Mouse (Mus musculus): ENCODE measurements around the gene Pnma3. TPM values are rescaled to one million over a fixed set of nuclear protein-coding genes. Genes with fewer than 3 reads are reported as not detected.
"Not testable (repeated sequence)": the region's sequence is repeated elsewhere in the genome, so short reads cannot be mapped to it uniquely, and the experiment has no call there.

Pnma3 gene
- total and polyA plus RNA-seq, 3 experiments = 0.05 TPM; not detected in 2

GRCm38 (mm10) chrX:73062323-73062722 is 2.3 kb upstream of the Pnma3 start:
- Histone ChIP-seq H3K36me3 (replicated peaks) (no peaks in the 10 kb centered on the region), H3K4me1 (ENCODE audit: insufficient read depth, low read depth, low read length) (no peaks in the 10 kb centered on the region), H3K27me3 (ENCODE audit: insufficient read depth, low read length) (no peaks in the 10 kb centered on the region), H3K9me3 (replicated peaks) (no peaks in the 10 kb centered on the region), H3K4me3 (ENCODE audit: low read depth, low read length) (no peak overlapping the region)
- DNase-seq (ENCODE audit: low spot score) = no peak
- TF ChIP-seq TAL1 (conservative IDR thresholded peaks at IDR 0.05; ENCODE audit: low read depth, low read length) (no peak), CTCF (IDR thresholded peaks at IDR 0.05; ENCODE audit: low read depth, low read length) (no peak), POLR2AphosphoS5 (IDR thresholded peaks at IDR 0.05; ENCODE audit: insufficient replicate concordance, low read depth, low read length) (no peak)
- no peak for ATAC-seq (ENCODE audit: extremely low read depth, insufficient number of reproducible peaks, low FRiP score, poor library complexity, severe bottlenecking)

- no peaks in the 10 kb centered on the region for H3K36me3 ChIP-seq (replicated peaks)
- H3K9me3 ChIP-seq (replicated peaks) = no peaks in the 10 kb centered on the region
- no peaks in the 10 kb centered on the region for H3K27me3 ChIP-seq (ENCODE audit: insufficient read depth, low read length)
- no peaks in the 10 kb centered on the region for H3K4me1 ChIP-seq (ENCODE audit: insufficient read depth, low read depth, low read length)
- ATAC-seq (ENCODE audit: extremely low read depth, insufficient number of reproducible peaks, low FRiP score, poor library complexity, severe bottlenecking) = no peak
- DNase-seq (ENCODE audit: low spot score) = no peak
- H3K4me3 ChIP-seq (ENCODE audit: low read depth, low read length) = no peak overlapping the region
- TF ChIP-seq TAL1 (conservative IDR thresholded peaks at IDR 0.05; ENCODE audit: low read depth, low read length) (no peak), GATA2 (IDR thresholded peaks at IDR 0.05; ENCODE audit: borderline replicate concordance, low read depth, low read length) (no peak), CTCF (IDR thresholded peaks at IDR 0.05; ENCODE audit: low read depth, low read length) (no peak), POLR2AphosphoS5 (IDR thresholded peaks at IDR 0.05; ENCODE audit: insufficient replicate concordance, low read depth, low read length) (no peak)
Observed at GRCm38 (mm10) chrX:73063512-73064414, 824 bp upstream of the Pnma3 start.

- not testable (repeated sequence) for ATAC-seq (ENCODE audit: extremely low read depth, insufficient number of reproducible peaks, low FRiP score, poor library complexity, severe bottlenecking)
Observed at GRCm38 (mm10) chrX:73066765-73067312, 2.3 kb downstream of the Pnma3 start.

GRCm38 (mm10) chrX:73082267-73083055 is 17.9 kb downstream of the Pnma3 start, which contains the start of gene Xlr4a:
Xlr4a (minus strand) TSS chrX:73082478.
- not testable (repeated sequence) for H3K9me3 ChIP-seq (replicated peaks); ATAC-seq (ENCODE audit: extremely low read depth, insufficient number of reproducible peaks, low FRiP score, poor library complexity, severe bottlenecking); H3K36me3 ChIP-seq (replicated peaks); H3K27me3 ChIP-seq (ENCODE audit: insufficient read depth, low read length); DNase-seq (ENCODE audit: low spot score); H3K4me1 ChIP-seq (ENCODE audit: insufficient read depth, low read depth, low read length); H3K4me3 ChIP-seq (ENCODE audit: low read depth, low read length)

More at GRCm38 (mm10) chrX:73066765-73067312, 2.3 kb downstream of the Pnma3 start:
- H3K9me3 ChIP-seq (replicated peaks); DNase-seq (ENCODE audit: low spot score); H3K4me3 ChIP-seq (ENCODE audit: low read depth, low read length); H3K4me1 ChIP-seq (ENCODE audit: insufficient read depth, low read depth, low read length); H3K36me3 ChIP-seq (replicated peaks); H3K27me3 ChIP-seq (ENCODE audit: insufficient read depth, low read length): not testable (repeated sequence)

- not testable (repeated sequence) for DNase-seq (ENCODE audit: low spot score); ATAC-seq (ENCODE audit: extremely low read depth, insufficient number of reproducible peaks, low FRiP score, poor library complexity, severe bottlenecking); H3K36me3 ChIP-seq (replicated peaks); H3K27me3 ChIP-seq (ENCODE audit: insufficient read depth, low read length); H3K9me3 ChIP-seq (replicated peaks); H3K4me3 ChIP-seq (ENCODE audit: low read depth, low read length); H3K4me1 ChIP-seq (ENCODE audit: insufficient read depth, low read depth, low read length)
Observed at GRCm38 (mm10) chrX:73096941-73097508, 32.4 kb downstream of the Pnma3 start, which contains the start of gene Xlr3a. Xlr3a (minus strand) TSS chrX:73097095.

GRCm38 (mm10) chrX:73116747-73117146 is 52.2 kb downstream of the Pnma3 start, which contains the start of gene Gm14685:
Gm14685 (plus strand) TSS chrX:73117047.
- ATAC-seq (ENCODE audit: extremely low read depth, insufficient number of reproducible peaks, low FRiP score, poor library complexity, severe bottlenecking); DNase-seq (ENCODE audit: low spot score); H3K9me3 ChIP-seq (replicated peaks): not testable (repeated sequence)

More at GRCm38 (mm10) chrX:73116747-73117146, 52.2 kb downstream of the Pnma3 start, which contains the start of gene Gm14685:
- not testable (repeated sequence) for H3K36me3 ChIP-seq (replicated peaks); H3K27me3 ChIP-seq (ENCODE audit: insufficient read depth, low read length); H3K4me1 ChIP-seq (ENCODE audit: insufficient read depth, low read depth, low read length); H3K4me3 ChIP-seq (ENCODE audit: low read depth, low read length)

Other genes starting within 250 kb of the Pnma3 start
- not detected in 2 replicates for gene Gabrq, start 239.6 kb upstream of the Pnma3 start, total RNA-seq (2014; fragmentation: Nextera tagmentation)
- gene Gabrq, start 239.6 kb upstream of the Pnma3 start, total RNA-seq (2017) = 0.05 TPM in 1 of 2 replicates, not detected in the other
- gene Gabrq, start 239.6 kb upstream of the Pnma3 start, polyA plus RNA-seq (2012) = not detected in 2 replicates
- gene Cetn2, start 146.4 kb upstream of the Pnma3 start, total RNA-seq (2014; fragmentation: Nextera tagmentation) = 18.5 and 22.1 TPM in 2 replicates
- gene Cetn2, start 146.4 kb upstream of the Pnma3 start, total RNA-seq (2017) = 140 and 157 TPM in 2 replicates
- 3.2 and 4.6 TPM in 2 replicates for gene Cetn2, start 146.4 kb upstream of the Pnma3 start, polyA plus RNA-seq (2012)
- 41.9 and 47.8 TPM in 2 replicates for gene Nsdhl, start 146.2 kb upstream of the Pnma3 start, total RNA-seq (2014; fragmentation: Nextera tagmentation)
- 50.2 and 51.2 TPM in 2 replicates for gene Nsdhl, start 146.2 kb upstream of the Pnma3 start, total RNA-seq (2017)
- 1.9 and 2.0 TPM in 2 replicates for gene Nsdhl, start 146.2 kb upstream of the Pnma3 start, polyA plus RNA-seq (2012)
- gene Zfp185, start 77.4 kb upstream of the Pnma3 start, total RNA-seq (2014; fragmentation: Nextera tagmentation) = not detected in 2 replicates
- 0.11 TPM in 1 of 2 replicates, not detected in the other for gene Zfp185, start 77.4 kb upstream of the Pnma3 start, total RNA-seq (2017)
- not detected in 2 replicates for gene Zfp185, start 77.4 kb upstream of the Pnma3 start, polyA plus RNA-seq (2012)
- gene Pnma5, start 27.7 kb upstream of the Pnma3 start, total RNA-seq (2014; fragmentation: Nextera tagmentation) = not detected in 2 replicates
- gene Pnma5, start 27.7 kb upstream of the Pnma3 start, total RNA-seq (2017) = not detected in 2 replicates
- not detected in 2 replicates for gene Pnma5, start 27.7 kb upstream of the Pnma3 start, polyA plus RNA-seq (2012)
- gene Xlr4a, start 17.7 kb downstream of the Pnma3 start, total RNA-seq (2014; fragmentation: Nextera tagmentation) = not detected in 2 replicates
- gene Xlr4a, start 17.7 kb downstream of the Pnma3 start, total RNA-seq (2017) = not detected in 2 replicates
- gene Xlr4a, start 17.7 kb downstream of the Pnma3 start, polyA plus RNA-seq (2012) = not detected in 2 replicates
- gene Xlr3a, start 32.3 kb downstream of the Pnma3 start, total RNA-seq (2014; fragmentation: Nextera tagmentation) = not detected in 2 replicates
- 0.16 and 0.29 TPM in 2 replicates for gene Xlr3a, start 32.3 kb downstream of the Pnma3 start, total RNA-seq (2017)
- gene Xlr3a, start 32.3 kb downstream of the Pnma3 start, polyA plus RNA-seq (2012) = not detected in 2 replicates
- not detected in 2 replicates for gene Gm14685, start 52.3 kb downstream of the Pnma3 start, total RNA-seq (2014; fragmentation: Nextera tagmentation)
- 0.16 TPM in 1 of 2 replicates, not detected in the other for gene Gm14685, start 52.3 kb downstream of the Pnma3 start, total RNA-seq (2017)
- gene Gm14685, start 52.3 kb downstream of the Pnma3 start, polyA plus RNA-seq (2012) = not detected in 2 replicates
- not detected in 2 replicates for gene Xlr5b, start 84.0 kb downstream of the Pnma3 start, total RNA-seq (2014; fragmentation: Nextera tagmentation)
- not detected in 2 replicates for gene Xlr5b, start 84.0 kb downstream of the Pnma3 start, total RNA-seq (2017)
- gene Xlr5b, start 84.0 kb downstream of the Pnma3 start, polyA plus RNA-seq (2012) = not detected in 2 replicates
- not detected in 2 replicates for gene DXBay18, start 84.7 kb downstream of the Pnma3 start, total RNA-seq (2014; fragmentation: Nextera tagmentation)
- gene DXBay18, start 84.7 kb downstream of the Pnma3 start, total RNA-seq (2017) = not detected in 2 replicates
- not detected in 2 replicates for gene DXBay18, start 84.7 kb downstream of the Pnma3 start, polyA plus RNA-seq (2012)
- gene Spin2d, start 112.2 kb downstream of the Pnma3 start, total RNA-seq (2014; fragmentation: Nextera tagmentation) = not detected in 2 replicates
- 0.11 TPM in 1 of 2 replicates, not detected in the other for gene Spin2d, start 112.2 kb downstream of the Pnma3 start, total RNA-seq (2017)
- not detected in 2 replicates for gene Spin2d, start 112.2 kb downstream of the Pnma3 start, polyA plus RNA-seq (2012)
- gene Xlr3b, start 127.4 kb downstream of the Pnma3 start, total RNA-seq (2014; fragmentation: Nextera tagmentation) = not detected in 2 replicates
- gene Xlr3b, start 127.4 kb downstream of the Pnma3 start, total RNA-seq (2017) = 0.11 TPM in 1 of 2 replicates, not detected in the other
- not detected in 2 replicates for gene Xlr3b, start 127.4 kb downstream of the Pnma3 start, polyA plus RNA-seq (2012)
- gene Xlr4b, start 149.5 kb downstream of the Pnma3 start, total RNA-seq (2014; fragmentation: Nextera tagmentation) = not detected in 2 replicates
- 0.11 TPM in 1 of 2 replicates, not detected in the other for gene Xlr4b, start 149.5 kb downstream of the Pnma3 start, total RNA-seq (2017)
- not detected in 2 replicates for gene Xlr4b, start 149.5 kb downstream of the Pnma3 start, polyA plus RNA-seq (2012)
- gene F8a, start 163.5 kb downstream of the Pnma3 start, total RNA-seq (2014; fragmentation: Nextera tagmentation) = 2.0 and 2.3 TPM in 2 replicates
- 5.9 and 6.1 TPM in 2 replicates for gene F8a, start 163.5 kb downstream of the Pnma3 start, total RNA-seq (2017)
- gene F8a, start 163.5 kb downstream of the Pnma3 start, polyA plus RNA-seq (2012) = 14.7 and 18.2 TPM in 2 replicates
- not detected in 2 replicates for gene Xlr4c, start 178.3 kb downstream of the Pnma3 start, total RNA-seq (2014; fragmentation: Nextera tagmentation)
- gene Xlr4c, start 178.3 kb downstream of the Pnma3 start, total RNA-seq (2017) = 0.33 TPM in 1 of 2 replicates, not detected in the other
- not detected in 2 replicates for gene Xlr4c, start 178.3 kb downstream of the Pnma3 start, polyA plus RNA-seq (2012)
- gene Xlr3c, start 200.6 kb downstream of the Pnma3 start, total RNA-seq (2014; fragmentation: Nextera tagmentation) = not detected in 2 replicates
- gene Xlr3c, start 200.6 kb downstream of the Pnma3 start, total RNA-seq (2017) = 0.16 TPM in 1 of 2 replicates, not detected in the other
- gene Xlr3c, start 200.6 kb downstream of the Pnma3 start, polyA plus RNA-seq (2012) = not detected in 2 replicates
- gene Xlr5a, start 228.2 kb downstream of the Pnma3 start, total RNA-seq (2014; fragmentation: Nextera tagmentation) = not detected in 2 replicates
- not detected in 2 replicates for gene Xlr5a, start 228.2 kb downstream of the Pnma3 start, total RNA-seq (2017)
- not detected in 2 replicates for gene Xlr5a, start 228.2 kb downstream of the Pnma3 start, polyA plus RNA-seq (2012)
- not detected in 2 replicates for gene Xlr5c, start 228.2 kb downstream of the Pnma3 start, total RNA-seq (2014; fragmentation: Nextera tagmentation)
- 0.27 TPM in 1 of 2 replicates, not detected in the other for gene Xlr5c, start 228.2 kb downstream of the Pnma3 start, total RNA-seq (2017)
- gene Xlr5c, start 228.2 kb downstream of the Pnma3 start, polyA plus RNA-seq (2012) = not detected in 2 replicates

Data from G1E (cell line).